Mouse (Mus musculus) induced T-regulatory cell, adult 2 months (primary cell): ENCODE measurements at regions not wholly inside any gene's neighbourhood (a gene's known extent, or its start where the extent isn't known, plus 50 kb on each side); places are given as distances from the start of the nearest gene placed in this dataset.

ENCODE experiments used
- DNase-seq: peaks from one replicate; pipeline ENCODE4 v3.0.0-alpha.2; 2012; ENCODE audit warnings: low read depth

- DNase-seq: peak; percentile 61
These were observed 288.3 kb downstream of the Zfp706 start for GRCm38 (mm10) chr15:36719241-36719640.

DNA sequence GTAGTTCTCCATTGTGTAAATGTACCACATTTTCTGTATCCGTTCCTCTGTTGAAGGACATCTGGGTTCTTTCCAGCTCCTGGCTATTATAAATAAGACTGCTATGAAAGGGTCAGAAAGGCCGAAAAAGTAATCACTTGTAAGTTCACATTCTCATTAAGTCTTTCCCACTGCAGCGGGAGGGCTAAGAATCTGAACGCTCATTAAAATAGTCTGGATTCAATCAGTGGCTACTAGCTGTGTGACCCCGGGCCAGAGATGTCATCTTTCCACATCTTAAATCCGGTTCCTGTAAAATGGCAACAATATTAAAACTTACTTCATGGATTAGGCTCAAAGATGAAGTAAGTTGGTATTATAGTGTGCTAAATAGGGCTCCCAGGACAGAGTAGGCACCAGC is 289.7 kb downstream of the Zfp706 start:
- DNase-seq: no peak

GRCm38 (mm10) chr15:36716686-36717038 is 290.9 kb downstream of the Zfp706 start:
- DNase-seq: no peak

DNA sequence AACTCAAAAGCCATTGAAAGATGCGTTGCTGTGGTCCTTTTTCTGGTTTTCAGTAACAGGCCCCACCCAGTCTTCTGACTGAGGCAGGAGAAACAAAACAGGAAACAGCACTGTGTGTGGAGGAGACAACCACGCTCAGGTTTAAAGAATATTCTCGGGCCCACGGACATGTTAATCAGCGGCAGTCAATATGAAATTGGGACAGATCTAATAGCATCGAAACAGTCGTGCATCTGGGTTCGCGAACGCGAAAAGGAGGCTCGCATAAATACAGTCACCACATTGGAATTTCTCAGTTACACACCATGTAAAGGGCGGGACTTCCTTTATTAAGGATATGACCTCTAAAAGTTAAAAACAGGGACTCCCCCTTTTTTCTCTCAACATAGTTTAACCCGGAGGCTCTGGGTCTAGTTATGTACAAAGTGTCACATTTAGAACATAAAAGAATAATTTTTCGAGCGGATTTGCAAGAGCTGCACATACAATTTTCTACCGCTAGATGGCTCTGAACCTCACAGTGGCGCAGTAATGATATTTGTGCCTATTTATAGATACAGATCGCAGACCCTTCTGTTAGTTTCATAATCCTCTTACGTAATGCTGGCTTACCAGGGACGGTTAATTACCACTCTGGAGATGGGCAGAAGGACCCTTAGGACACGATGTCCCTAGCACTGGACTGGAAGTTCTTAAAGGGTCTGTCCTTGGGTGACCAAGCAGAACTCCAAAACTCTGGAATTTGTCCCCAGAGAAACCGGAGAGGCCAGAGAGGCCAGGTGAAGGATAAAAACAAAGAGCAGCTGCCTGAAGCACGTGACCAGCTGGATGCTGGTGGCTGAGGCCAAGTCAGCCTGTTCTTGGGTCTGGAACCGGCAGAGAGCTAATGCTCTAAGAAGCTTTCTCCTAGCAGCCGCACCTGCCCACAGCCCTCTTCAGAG is 291.6 kb downstream of the Zfp706 start:
- DNase-seq: peak; percentile 95

GRCm38 (mm10) chr15:36715159-36715558 is 292.4 kb downstream of the Zfp706 start:
- DNase-seq: no peak

GRCm38 (mm10) chr15:36709788-36710187 is 297.8 kb downstream of the Zfp706 start:
- no peak for DNase-seq

DNA sequence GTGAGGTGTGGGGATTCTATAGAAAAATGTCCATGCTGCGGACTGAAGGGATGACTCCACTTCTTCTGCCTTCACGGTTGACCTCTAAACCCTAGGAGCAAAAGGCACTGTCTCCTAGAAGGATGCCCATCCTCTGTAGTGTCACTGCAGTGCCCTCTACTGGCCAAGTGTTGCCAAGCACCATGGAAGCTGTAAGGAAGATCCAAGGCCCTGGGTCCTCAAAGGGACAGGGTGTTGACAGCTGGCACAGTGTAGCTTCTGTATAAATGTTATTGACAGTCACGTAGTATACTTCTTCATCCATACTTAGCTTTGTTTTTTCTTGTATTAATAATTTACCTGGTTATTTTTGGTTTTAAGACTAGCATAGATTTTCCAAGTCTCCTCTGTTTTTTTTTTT is 299.1 kb downstream of the Zfp706 start:
- DNase-seq: peak; percentile 93

GRCm38 (mm10) chr15:36705990-36706389 is 301.6 kb downstream of the Zfp706 start:
- DNase-seq: peak; percentile 78

DNA sequence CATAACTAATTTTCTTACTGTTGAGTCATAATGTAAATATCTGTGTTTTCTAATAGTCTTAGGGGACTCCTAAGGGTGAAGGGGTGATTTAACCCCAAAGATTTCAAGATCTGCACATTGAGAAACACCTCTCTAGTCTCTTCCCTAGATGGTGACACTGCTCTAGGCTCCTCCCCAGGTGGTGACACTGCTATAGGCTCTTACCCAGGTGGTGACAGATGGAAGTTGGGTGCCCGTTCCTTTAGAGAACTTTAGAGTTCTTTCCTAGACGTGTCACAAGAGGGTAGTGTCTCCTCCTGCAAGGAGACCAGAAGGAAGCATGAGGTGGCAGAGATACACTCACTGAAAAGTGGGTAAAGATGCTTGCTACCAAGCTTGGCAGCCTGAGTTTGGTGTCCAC is 302.2 kb downstream of the Zfp706 start:
- peak; percentile 17 for DNase-seq

DNA sequence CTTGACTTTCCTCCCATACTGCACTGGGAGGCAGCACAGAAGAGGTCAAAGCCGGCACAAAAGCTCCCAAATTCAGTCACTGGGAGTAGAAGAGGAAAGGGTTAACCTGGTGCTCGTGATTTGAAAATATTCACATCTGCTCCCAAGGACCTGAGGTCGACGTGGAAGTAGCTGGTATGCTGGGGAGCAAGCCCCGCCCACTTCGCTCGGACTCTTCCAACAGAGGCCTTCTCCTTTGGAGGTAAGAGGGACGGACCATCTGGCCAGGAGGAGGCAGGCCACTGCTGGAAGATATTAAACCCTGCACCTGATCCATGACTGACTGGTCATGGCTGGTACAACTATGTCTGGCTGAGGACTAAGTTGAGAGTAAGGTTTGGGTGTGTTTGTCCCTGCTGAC is 305.7 kb downstream of the Zfp706 start:
- no peak for DNase-seq

GRCm38 (mm10) chr15:36700196-36700595 is 307.4 kb downstream of the Zfp706 start:
- DNase-seq: no peak

GRCm38 (mm10) chr15:36695199-36696129 is 312.1 kb downstream of the Zfp706 start:
- DNase-seq: no peak

DNA sequence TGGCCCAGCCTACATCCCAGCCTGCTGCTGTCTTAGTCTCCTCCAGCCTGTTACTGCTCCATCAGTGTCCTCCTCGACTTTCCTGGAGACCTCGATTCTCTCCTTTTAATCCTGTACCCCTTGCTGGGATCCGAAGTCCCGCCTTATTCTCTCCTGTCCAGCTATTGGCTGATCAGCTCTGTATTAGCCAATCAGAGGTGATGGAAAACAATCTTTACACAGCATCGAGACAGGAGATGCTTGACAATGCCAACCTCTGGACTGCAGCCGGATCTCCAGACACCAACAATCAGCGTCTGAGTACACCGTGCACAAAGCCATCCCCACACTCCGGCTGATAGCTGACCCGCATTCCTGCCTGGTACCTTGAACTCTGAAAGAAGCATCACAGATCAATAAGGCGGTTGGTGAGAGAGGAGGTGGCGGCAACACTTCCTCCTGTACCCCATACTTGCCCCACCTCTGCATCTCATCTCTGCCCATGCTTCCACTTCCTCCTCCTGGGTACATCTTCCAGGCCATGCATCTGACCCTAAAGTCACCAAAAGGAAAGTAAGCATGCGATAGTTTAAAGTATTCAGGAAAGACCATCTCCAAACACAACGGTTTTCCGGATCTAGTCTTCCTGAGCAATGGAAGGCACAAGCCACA is 316.4 kb downstream of the Zfp706 start:
- no peak for DNase-seq

GRCm38 (mm10) chr15:36689881-36690280 is 317.7 kb downstream of the Zfp706 start:
- DNase-seq: no peak

DNA sequence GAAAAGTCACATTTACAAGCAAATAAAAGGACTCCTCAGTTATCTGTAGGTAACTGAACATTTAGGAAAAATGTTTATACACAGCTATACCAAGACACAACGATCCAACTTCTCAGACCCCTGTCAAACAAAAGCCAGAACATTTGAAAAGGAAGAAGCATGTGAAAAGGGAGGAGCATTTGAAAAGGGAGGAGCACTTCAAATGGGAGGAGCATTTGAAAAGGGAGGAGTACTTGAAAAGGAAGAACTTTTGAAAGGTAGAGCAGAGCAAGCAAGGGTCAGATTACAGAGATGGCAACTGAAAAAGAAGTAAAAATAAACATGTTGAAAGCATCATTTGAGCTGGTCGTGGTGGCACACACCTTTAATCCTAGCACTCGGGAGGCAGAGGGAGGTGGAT is 318.3 kb downstream of the Zfp706 start:
- DNase-seq: peak; percentile 23

DNA sequence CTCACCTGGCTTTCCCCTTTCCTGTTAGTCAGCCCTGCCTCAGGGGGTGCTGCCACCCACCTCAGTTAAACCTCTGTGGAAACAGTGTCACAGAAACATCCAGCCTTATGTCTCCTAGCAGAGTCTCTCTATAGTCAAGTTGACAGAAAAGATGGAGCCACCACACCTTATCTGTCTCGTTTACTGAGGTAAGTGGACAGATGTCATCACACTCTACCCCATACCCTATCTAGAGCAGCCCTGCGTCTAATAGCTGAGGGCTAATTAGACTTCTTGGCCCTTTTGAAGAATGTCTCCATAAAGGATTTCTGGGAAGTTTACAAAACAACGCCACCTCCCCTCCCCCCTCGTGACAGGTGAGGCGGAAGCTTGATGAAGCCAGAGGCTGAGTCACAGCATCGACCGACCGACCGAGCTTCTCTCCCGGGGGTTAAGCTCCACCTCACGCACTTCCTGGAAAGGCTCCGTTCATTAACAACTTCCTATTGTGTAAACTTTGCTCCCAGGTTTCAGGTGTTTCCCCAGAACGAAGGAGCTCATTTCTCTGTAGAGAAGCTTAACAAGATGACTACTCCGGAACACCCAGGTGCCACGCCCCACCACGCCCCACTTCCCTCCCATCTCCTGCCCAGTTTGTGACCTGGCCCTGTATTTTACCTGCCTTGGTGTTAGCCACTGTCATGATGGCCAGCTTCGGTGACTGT is 319.4 kb downstream of the Zfp706 start:
- DNase-seq: peak; percentile 80

GRCm38 (mm10) chr15:36684684-36685083 is 322.9 kb downstream of the Zfp706 start:
- no peak for DNase-seq

DNA sequence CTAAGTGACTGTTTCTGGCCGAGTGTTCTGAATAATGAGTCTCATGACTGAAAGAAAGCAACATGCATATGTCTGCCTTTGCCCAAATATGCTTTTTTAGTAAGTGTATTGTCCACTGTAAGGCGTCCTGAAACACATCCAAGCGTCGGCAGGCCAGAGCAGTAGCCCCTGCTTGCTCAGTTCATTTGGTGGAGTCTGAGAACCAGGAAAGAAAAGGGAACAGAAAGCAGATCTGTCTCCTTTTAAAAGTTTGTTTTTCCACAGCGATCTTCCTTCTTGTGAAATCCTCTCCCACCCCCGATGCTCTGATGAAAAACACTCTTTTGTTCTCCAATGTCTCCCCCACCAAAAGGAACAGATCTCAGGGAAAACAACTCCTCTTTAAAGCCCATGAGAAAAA is 324.7 kb downstream of the Zfp706 start:
- no peak for DNase-seq

GRCm38 (mm10) chr15:36682159-36682558 is 325.4 kb downstream of the Zfp706 start:
- no peak for DNase-seq

GRCm38 (mm10) chr15:36680361-36681140 is 327.0 kb downstream of the Zfp706 start:
- DNase-seq: no peak

DNA sequence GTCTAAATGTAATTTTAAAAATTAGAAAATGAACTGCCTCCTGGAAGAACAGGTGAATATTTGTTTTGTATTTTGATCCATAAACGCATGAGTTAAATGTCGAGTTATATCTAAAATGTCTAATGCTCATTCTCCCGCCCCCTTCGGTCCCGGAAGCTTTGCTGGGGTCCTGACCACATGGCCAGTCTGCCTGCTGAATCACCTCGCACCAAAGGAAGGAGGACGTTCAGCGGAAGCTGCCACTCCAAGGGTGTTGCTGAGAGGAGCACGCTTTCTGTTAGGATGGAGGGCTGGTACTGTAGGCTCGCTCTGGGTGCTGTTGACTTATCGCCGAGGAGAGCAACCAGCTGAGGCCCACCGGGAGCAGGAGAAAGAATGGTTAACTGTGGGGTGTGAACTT is 328.0 kb downstream of the Zfp706 start:
- DNase-seq: no peak
